Mouse (Mus musculus) G1E (cell line): ENCODE data around the gene Afdn. TPM values are rescaled to one million over a fixed set of nuclear protein-coding genes. Genes with fewer than 3 reads are reported as not detected.

Experiments used
- ATAC-seq: 2 replicates; pipeline ENCODE4 v1.8.0; 2016; ENCODE audit warnings: mild to moderate bottlenecking; ENCODE audit not compliant: insufficient number of reproducible peaks, poor library complexity, low FRiP score, severe bottlenecking; ENCODE audit errors: extremely low read depth
- DNase-seq: peaks from one replicate; pipeline ENCODE4 v3.0.0; 2012; ENCODE audit warnings: low spot score
- H3K27me3 ChIP-seq: 2 replicates; pipeline ENCODE4 v1.6.1; 2012; ENCODE audit warnings: mild to moderate bottlenecking, low read length, inconsistent platforms; ENCODE audit not compliant: insufficient read depth
- H3K36me3 ChIP-seq: replicated peaks from 2 replicates; pipeline ENCODE3; 2012; ENCODE audit warnings: mild to moderate bottlenecking, inconsistent platforms
- H3K4me1 ChIP-seq: 2 replicates; pipeline ENCODE4 v1.6.1; 2012; ENCODE audit warnings: low read depth, low read length, inconsistent platforms, mixed read lengths; ENCODE audit not compliant: insufficient read depth
- H3K4me3 ChIP-seq: 2 replicates; pipeline ENCODE4 v1.5.1; 2012; ENCODE audit warnings: low read depth, mild to moderate bottlenecking, inconsistent platforms, low read length, moderate library complexity, mixed read lengths
- H3K9me3 ChIP-seq: replicated peaks from 2 replicates; pipeline ENCODE4 v1.6.1; 2012; ENCODE audit warnings: inconsistent platforms
- CTCF ChIP-seq: IDR thresholded peaks from 2 replicates; pipeline ENCODE4 v1.5.1; 2012; ENCODE audit warnings: low read depth, low read length, inconsistent platforms, mixed read lengths
- GATA1 ChIP-seq: IDR thresholded peaks from 2 replicates; pipeline ENCODE4 v1.6.1; 2012; ENCODE audit warnings: borderline replicate concordance, low read length, inconsistent platforms, mixed read lengths
- GATA2 ChIP-seq: IDR thresholded peaks from 2 replicates; pipeline ENCODE4 v1.6.1; 2012; ENCODE audit warnings: low read depth, low read length, inconsistent platforms, borderline replicate concordance
- POLR2AphosphoS5 ChIP-seq: IDR thresholded peaks from 2 replicates; pipeline ENCODE4 v1.6.1; 2012; ENCODE audit warnings: low read depth, low read length, inconsistent platforms; ENCODE audit not compliant: insufficient replicate concordance
- TAL1 ChIP-seq: conservative IDR thresholded peaks from 2 replicates; pipeline ENCODE4 v1.6.1; 2012; ENCODE audit warnings: low read depth, low read length, inconsistent platforms, mixed read lengths
- polyA plus RNA-seq: library from polyadenylated mRNA; stranded (reverse); fragments of >175 nt; gene quantifications from 2 replicates; pipeline ENCODE4 v1.2.3, GENCODE M21; 2012
- total RNA-seq, 2 experiments: library from RNA; stranded (forward) in 1 of 2; stranded (reverse) in 1 of 2; fragments of 200-1000 nt in 1 of 2; fragments of >200 nt in 1 of 2; fragmentation: Nextera tagmentation in 1 of 2; gene quantifications; 2 replicates each; pipeline ENCODE4 v1.2.3; 2014 to 2017

The Afdn gene
- total and polyA plus RNA-seq, 3 experiments = 0.07 to 0.87 TPM; not detected in 1

GRCm38 (mm10) chr17:13806016-13806415 lies 45.7 kb downstream of the Afdn start:
- H3K4me3 ChIP-seq = no peak overlapping the region
- ATAC-seq = no peak
- no peaks in the 10 kb centered on the region for H3K9me3 ChIP-seq
- no peak for DNase-seq
- H3K36me3 ChIP-seq = no peaks in the 10 kb centered on the region
- TF ChIP-seq GATA2 = no peak
- TF ChIP-seq POLR2AphosphoS5 = no peak
- TF ChIP-seq GATA1 = no peak
- TF ChIP-seq TAL1 = no peak
- no peak for TF ChIP-seq CTCF
- no peaks in the 10 kb centered on the region for H3K4me1 ChIP-seq
- no peaks in the 10 kb centered on the region for H3K27me3 ChIP-seq

- Histone ChIP-seq H3K4me1 (no peaks in the 10 kb centered on the region), H3K9me3 (no peaks in the 10 kb centered on the region), H3K36me3 (no peaks in the 10 kb centered on the region), H3K4me3 (no peak overlapping the region), H3K27me3 (no peaks in the 10 kb centered on the region)
- TF ChIP-seq TAL1 (no peak), GATA1 (no peak), POLR2AphosphoS5 (no peak), CTCF (no peak), GATA2 (no peak)
- DNase-seq = no peak
- no peak for ATAC-seq
These were observed 57.5 kb downstream of the Afdn start for GRCm38 (mm10) chr17:13817789-13818188.

- TF ChIP-seq TAL1 (no peak), GATA1 (no peak), CTCF (no peak), POLR2AphosphoS5 (no peak), GATA2 (no peak)
- H3K9me3 ChIP-seq = no peaks in the 10 kb centered on the region
- H3K27me3 ChIP-seq = no peaks in the 10 kb centered on the region
- no peaks in the 10 kb centered on the region for H3K36me3 ChIP-seq
- H3K4me3 ChIP-seq = no peak overlapping the region
- ATAC-seq (no peak), DNase-seq (no peak)
- H3K4me1 ChIP-seq = no peaks in the 10 kb centered on the region
These were observed 59.0 kb downstream of the Afdn start for GRCm38 (mm10) chr17:13819342-13819741.

- Histone ChIP-seq H3K36me3 (no peaks in the 10 kb centered on the region), H3K4me3 (no peak overlapping the region), H3K9me3 (no peaks in the 10 kb centered on the region), H3K4me1 (no peaks in the 10 kb centered on the region), H3K27me3 (no peaks in the 10 kb centered on the region)
- no peak for DNase-seq
- TF ChIP-seq GATA2 (no peak), TAL1 (no peak), GATA1 (no peak), POLR2AphosphoS5 (no peak), CTCF (no peak)
- ATAC-seq = no peak
These were observed 60.3 kb downstream of the Afdn start for GRCm38 (mm10) chr17:13820676-13821075.

GRCm38 (mm10) chr17:13825421-13825820 lies 65.1 kb downstream of the Afdn start:
- DNase-seq (no peak), ATAC-seq (no peak)
- no peaks in the 10 kb centered on the region for H3K9me3 ChIP-seq
- H3K4me3 ChIP-seq = no peak overlapping the region
- H3K4me1 ChIP-seq = no peaks in the 10 kb centered on the region
- H3K27me3 ChIP-seq = no peaks in the 10 kb centered on the region
- TF ChIP-seq GATA2 (no peak), CTCF (no peak), POLR2AphosphoS5 (no peak), TAL1 (no peak), GATA1 (no peak)
- no peaks in the 10 kb centered on the region for H3K36me3 ChIP-seq

- Histone ChIP-seq H3K27me3 (no peaks in the 10 kb centered on the region), H3K4me3 (no peak overlapping the region)
- no peak for ATAC-seq
These were observed 69.9 kb downstream of the Afdn start for GRCm38 (mm10) chr17:13830234-13830633.

More at GRCm38 (mm10) chr17:13830234-13830633, 69.9 kb downstream of the Afdn start:
- no peak for TF ChIP-seq GATA1
- no peak for TF ChIP-seq TAL1
- no peak for TF ChIP-seq POLR2AphosphoS5
- TF ChIP-seq CTCF = no peak
- no peak for TF ChIP-seq GATA2
- no peaks in the 10 kb centered on the region for H3K36me3 ChIP-seq
- H3K9me3 ChIP-seq = no peaks in the 10 kb centered on the region
- H3K4me1 ChIP-seq = no peaks in the 10 kb centered on the region
- no peak for DNase-seq
